Mouse (Mus musculus) testis, adult 2 months (tissue): Measurements from ENCODE around the gene Kel. TPM values are rescaled to one million over a fixed set of nuclear protein-coding genes. Genes with fewer than 3 reads are reported as not detected.

ENCODE experiments used
- H3K27ac ChIP-seq: fragments of 200-500 bp; 2 replicates; pipeline ENCODE4 v1.5.1; 2012; ENCODE audit warnings: low read depth, low read length; ENCODE audit not compliant: control insufficient read depth, insufficient read depth
- H3K27me3 ChIP-seq: fragments of 200-500 bp; 2 replicates; pipeline ENCODE4 v1.6.1; 2012; ENCODE audit warnings: mild to moderate bottlenecking, low read length, moderate library complexity; ENCODE audit not compliant: control insufficient read depth, insufficient read depth
- H3K36me3 ChIP-seq: fragments of 200-500 bp; 2 replicates; pipeline ENCODE4 v1.6.1; 2012; ENCODE audit warnings: mild to moderate bottlenecking, low read length; ENCODE audit not compliant: control insufficient read depth, insufficient read depth
- H3K4me1 ChIP-seq: fragments of 200-500 bp; 2 replicates; pipeline ENCODE4 v1.6.1; 2012; ENCODE audit warnings: low read length; ENCODE audit not compliant: control insufficient read depth, insufficient read depth
- H3K4me3 ChIP-seq: fragments of 200-500 bp; 2 replicates; pipeline ENCODE4 v1.5.1; 2012; ENCODE audit warnings: low read depth, mild to moderate bottlenecking, low read length, moderate library complexity, mixed read lengths; ENCODE audit not compliant: control insufficient read depth
- CTCF ChIP-seq: fragments of 200-500 bp; IDR thresholded peaks from 2 replicates; pipeline ENCODE4 v1.5.1; 2012; ENCODE audit warnings: low read depth, mild to moderate bottlenecking, inconsistent platforms, low read length, moderate library complexity; ENCODE audit not compliant: control insufficient read depth, insufficient read depth, insufficient replicate concordance
- POLR2A ChIP-seq: fragments of 200-500 bp; IDR thresholded peaks from 2 replicates; pipeline ENCODE4 v1.6.1; 2012; ENCODE audit warnings: low read depth, mild to moderate bottlenecking, inconsistent platforms, low read length, moderate library complexity; ENCODE audit not compliant: control insufficient read depth
- polyA plus RNA-seq: library from polyadenylated mRNA; depleted of rRNA; stranded (reverse); fragments of >200 nt; gene quantifications from 2 replicates; pipeline ENCODE4 v1.2.3, GENCODE M21; 2012; rRNA removed

The Kel gene
- polyA plus RNA-seq, 1 experiment: 3.4 TPM

DNA sequence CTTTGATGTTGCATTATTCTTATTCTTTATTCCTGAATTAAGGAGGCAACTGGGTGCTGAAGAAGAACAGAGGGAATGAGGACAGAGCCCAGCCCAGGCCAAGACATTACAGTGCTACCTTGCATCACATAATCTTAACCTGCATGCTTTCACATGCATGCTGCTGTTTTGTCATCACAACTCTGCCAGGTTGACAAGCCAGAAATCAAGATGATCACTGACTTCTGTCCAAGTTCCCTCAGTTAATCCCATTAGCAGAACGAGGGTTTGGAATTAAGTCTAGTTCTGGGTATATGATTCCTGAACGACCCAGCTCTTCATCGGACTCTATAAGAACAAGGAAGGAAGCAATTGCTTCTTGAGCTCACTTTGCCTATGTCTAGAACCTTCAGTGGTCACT lies 57.9 kb downstream of the Kel start:
- no peak for TF ChIP-seq POLR2A
- TF ChIP-seq CTCF: no peak
- no peaks in the 10 kb centered on the region for H3K4me1 ChIP-seq
- no peaks in the 10 kb centered on the region for H3K36me3 ChIP-seq

DNA sequence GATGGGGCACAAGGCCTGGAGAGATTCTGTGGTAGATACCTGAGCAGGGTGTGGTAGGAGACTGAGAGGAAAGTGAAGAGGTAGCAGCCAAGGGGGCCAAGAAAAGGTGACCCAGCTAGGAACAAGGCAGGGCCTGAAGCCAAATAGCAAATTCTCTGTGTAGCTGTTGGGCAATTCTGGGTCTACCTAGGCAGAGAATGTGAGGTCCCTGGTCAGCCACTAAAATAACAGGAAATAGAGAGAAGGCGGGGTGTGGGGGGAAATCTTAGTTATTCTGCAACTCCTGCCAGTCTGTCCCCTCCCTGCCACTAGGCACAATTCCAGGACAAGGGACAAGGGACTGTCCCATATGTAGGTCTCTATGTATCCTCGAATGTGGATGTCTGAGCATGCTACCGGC lies 60.9 kb downstream of the Kel start:
- H3K27ac ChIP-seq: no peak overlapping the region
- H3K27me3 ChIP-seq: no peaks in the 10 kb centered on the region
- no peaks in the 10 kb centered on the region for H3K4me1 ChIP-seq
- no peak for TF ChIP-seq CTCF
- no peak for TF ChIP-seq POLR2A
- no peak overlapping the region for H3K4me3 ChIP-seq
- H3K36me3 ChIP-seq: no peaks in the 10 kb centered on the region

More for the DNA sequence above, 57.9 kb downstream of the Kel start:
- Histone ChIP-seq H3K27ac (no peak overlapping the region), H3K4me3 (no peak overlapping the region), H3K27me3 (no peaks in the 10 kb centered on the region)

DNA sequence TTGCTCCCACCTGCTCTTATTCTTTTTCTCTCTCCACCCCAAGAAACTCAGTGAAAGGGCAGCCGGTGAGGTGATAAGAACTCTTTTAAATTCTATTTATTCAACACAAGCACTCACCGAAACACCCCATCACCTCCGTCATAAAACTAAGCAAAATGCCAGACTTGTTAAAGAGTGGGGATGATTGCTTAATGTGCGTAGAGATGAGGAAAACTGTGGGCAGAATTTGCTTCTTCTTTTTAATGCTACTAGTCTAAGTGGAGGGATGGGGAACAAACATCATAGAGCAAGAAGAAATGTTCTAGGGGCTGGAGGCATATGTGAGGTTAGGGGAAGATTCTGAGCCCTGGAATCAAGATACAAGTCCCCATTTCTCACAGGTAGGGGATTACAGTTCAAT lies 61.4 kb downstream of the Kel start:
- Histone ChIP-seq H3K27me3 (no peaks in the 10 kb centered on the region), H3K27ac (no peak overlapping the region), H3K4me1 (no peaks in the 10 kb centered on the region), H3K4me3 (no peak overlapping the region), H3K36me3 (no peaks in the 10 kb centered on the region)
- no peak for TF ChIP-seq CTCF
- TF ChIP-seq POLR2A: no peak

DNA sequence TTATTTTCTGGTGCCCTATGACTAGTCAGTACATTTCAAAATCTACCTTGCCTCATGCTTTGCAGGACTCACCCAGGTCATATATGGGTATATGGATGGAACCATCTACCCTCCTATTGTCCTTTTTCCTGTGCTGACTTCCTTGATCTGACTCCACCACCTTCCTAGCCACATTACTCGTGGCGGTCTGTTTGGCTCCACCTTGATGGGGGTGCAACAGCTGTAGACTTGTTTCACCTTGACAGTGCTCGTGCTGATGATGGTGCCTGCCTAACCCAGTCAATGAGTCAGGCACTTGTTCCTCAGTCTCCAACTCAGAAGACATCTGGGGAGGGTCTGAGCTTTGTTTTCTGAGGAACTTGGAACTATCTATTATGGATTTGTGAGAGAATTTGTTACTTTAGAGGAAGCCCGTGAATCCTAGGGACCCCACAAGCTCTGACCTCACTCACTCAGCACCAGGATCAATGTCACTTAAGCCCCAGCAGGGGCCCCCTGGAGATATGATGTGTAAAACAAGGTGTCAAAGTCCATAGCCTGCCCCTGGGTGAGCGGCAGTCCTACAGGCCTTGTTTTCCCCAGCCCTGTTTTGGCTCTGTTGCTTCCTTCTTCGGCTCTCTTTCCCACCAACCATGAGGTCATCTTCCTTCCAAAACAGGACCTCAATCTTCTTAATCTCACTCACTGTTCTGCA lies 62.8 kb downstream of the Kel start:
- Histone ChIP-seq H3K27ac (no peak overlapping the region), H3K4me3 (no peak overlapping the region), H3K36me3 (no peaks in the 10 kb centered on the region), H3K27me3 (no peaks in the 10 kb centered on the region), H3K4me1 (no peaks in the 10 kb centered on the region)
- TF ChIP-seq CTCF: no peak
- TF ChIP-seq POLR2A: no peak

DNA sequence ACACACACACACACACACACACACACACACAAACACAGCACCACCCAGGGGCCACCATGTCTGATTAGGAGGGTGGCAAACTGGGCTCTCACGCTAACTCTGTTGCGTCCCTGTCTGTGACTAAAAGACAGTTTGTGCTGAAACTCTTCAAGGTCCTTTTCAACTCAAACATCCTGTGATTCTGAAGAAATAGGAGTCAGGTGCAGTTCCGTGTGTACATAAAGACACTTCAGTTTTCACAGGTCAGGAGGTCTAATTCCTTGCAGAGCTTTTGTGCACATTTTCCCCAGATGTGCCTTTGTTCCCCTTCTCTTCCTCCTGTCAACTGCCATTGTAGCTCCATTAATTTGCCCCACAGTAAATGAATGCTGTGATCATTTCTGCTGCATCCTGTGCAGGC lies 63.7 kb downstream of the Kel start:
- no peaks in the 10 kb centered on the region for H3K4me1 ChIP-seq
- no peak overlapping the region for H3K4me3 ChIP-seq
- H3K36me3 ChIP-seq: no peaks in the 10 kb centered on the region
- no peaks in the 10 kb centered on the region for H3K27me3 ChIP-seq
- TF ChIP-seq CTCF: no peak
- H3K27ac ChIP-seq: no peak overlapping the region

DNA sequence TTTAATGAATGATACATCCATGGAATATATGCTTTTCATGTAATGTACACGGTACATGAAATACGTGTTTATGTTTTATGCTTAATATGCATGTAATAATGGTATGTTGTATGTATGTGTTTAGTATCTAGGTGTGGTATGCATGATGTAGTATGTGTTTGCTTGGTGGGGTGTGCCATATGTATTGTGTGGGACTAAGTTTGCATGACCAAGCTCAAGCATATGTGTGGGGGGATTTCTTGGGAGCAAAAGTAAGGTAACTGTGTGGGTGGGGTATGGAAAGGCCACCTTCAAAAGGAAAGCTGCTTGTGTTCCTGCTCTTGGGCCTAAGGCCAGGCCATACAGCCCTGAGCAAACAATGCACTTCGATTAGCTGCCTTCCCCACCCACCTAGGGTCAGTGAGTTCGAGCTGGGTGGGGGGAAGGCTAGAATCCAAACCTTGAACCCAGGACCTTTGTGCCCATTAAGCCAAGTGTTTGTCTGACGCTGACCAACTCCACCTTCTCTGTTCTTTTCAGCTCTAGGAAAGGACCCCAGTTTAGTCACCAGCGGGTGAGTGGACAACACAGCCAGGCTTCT lies 66.1 kb downstream of the Kel start:
- no peak overlapping the region for H3K4me3 ChIP-seq
- no peak overlapping the region for H3K27ac ChIP-seq
- H3K4me1 ChIP-seq: no peaks in the 10 kb centered on the region
- no peaks in the 10 kb centered on the region for H3K36me3 ChIP-seq
- TF ChIP-seq CTCF (no peak), POLR2A (no peak)
- no peaks in the 10 kb centered on the region for H3K27me3 ChIP-seq

DNA sequence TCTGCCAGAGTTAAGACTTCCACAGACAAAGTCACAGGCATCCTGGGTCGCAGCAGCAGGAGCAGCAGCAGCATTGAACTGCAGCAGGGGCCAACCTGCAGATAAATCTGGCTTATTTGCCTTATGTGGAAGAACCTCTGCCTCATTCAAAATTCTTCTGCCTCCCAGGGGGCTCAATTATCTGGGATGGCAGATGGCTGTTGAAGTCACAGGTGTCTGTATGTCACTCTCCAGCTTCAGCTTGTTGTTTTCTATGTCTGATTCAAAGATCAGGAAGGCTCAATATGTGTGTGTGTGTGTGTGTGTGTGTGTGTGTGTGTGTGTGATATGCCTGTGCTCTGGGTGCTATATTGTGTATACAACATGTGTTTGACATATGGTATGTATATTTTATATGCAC lies 66.7 kb downstream of the Kel start:
- Histone ChIP-seq H3K4me1 (no peaks in the 10 kb centered on the region), H3K27ac (no peak overlapping the region), H3K27me3 (no peaks in the 10 kb centered on the region), H3K36me3 (no peaks in the 10 kb centered on the region), H3K4me3 (no peak overlapping the region)
- TF ChIP-seq CTCF (no peak), POLR2A (no peak)

Other genes starting within 250 kb of the Kel start
- not detected in 2 replicates for gene Prss1, start 245.4 kb downstream of the Kel start, polyA plus RNA-seq
- 1.3 and 2.9 TPM in 2 replicates for gene Prss2, start 182.6 kb downstream of the Kel start, polyA plus RNA-seq
- gene Ephb6, start 98.9 kb downstream of the Kel start, polyA plus RNA-seq: 3.2 and 3.3 TPM in 2 replicates
- gene Trpv6, start 67.9 kb downstream of the Kel start, polyA plus RNA-seq: 0.42 and 3.0 TPM in 2 replicates
- 0.12 and 0.24 TPM in 2 replicates for gene Trpv5, start 23.6 kb downstream of the Kel start, polyA plus RNA-seq
- 508 and 690 TPM in 2 replicates for gene Llcfc1, start 19.9 kb downstream of the Kel start, polyA plus RNA-seq
- gene Olfr459, start 70.8 kb upstream of the Kel start, polyA plus RNA-seq: not detected in 2 replicates
- gene Pip, start 143.2 kb upstream of the Kel start, polyA plus RNA-seq: not detected in 2 replicates
- gene Sval2, start 148.7 kb upstream of the Kel start, polyA plus RNA-seq: not detected in 2 replicates
- gene Sval1, start 247.3 kb upstream of the Kel start, polyA plus RNA-seq: not detected in 2 replicates